Mouse (Mus musculus): ENCODE measurements around the gene Asl.
"Not testable (repeated sequence)": the region's sequence is repeated elsewhere in the genome, so short reads cannot be mapped to it uniquely, and the experiment has no call there.

DNA sequence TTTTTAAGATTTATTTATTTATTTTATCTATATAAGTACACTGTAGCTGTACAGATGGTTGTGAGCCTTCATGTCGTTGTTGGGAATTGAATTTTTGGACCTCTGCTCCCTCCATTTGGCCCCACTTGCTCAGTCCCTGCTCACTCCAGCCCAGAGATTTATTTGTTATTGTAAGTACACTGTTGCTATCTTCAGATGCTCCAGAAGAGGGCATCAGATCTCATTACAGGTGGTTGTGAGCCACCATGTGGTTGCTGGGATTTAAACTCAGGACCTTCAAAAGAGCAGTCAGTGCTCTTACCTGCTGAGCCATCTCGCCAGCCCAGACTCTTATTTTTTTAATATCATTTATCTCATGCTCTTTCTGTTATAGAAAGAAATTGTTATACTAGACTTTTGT is 7.3 kb upstream of the Asl start:
- TF ChIP-seq CTCF (IDR thresholded peaks at IDR 0.05; ENCODE audit: control insufficient read depth, insufficient read depth, low read length); POLR2A (IDR thresholded peaks at IDR 0.05; ENCODE audit: borderline replicate concordance, control insufficient read depth, low read depth, low read length): not testable (repeated sequence)
